Mouse (Mus musculus) lung, postnatal 0 days (tissue): ENCODE data around the gene Ell. TPM values are rescaled to one million over a fixed set of nuclear protein-coding genes. Genes with fewer than 3 reads are reported as not detected.

Experiments
- ATAC-seq: fragments of 200-750 bp; cut with Nextera tagmentation; 2 replicates; pipeline ENCODE4 v1.8.0; 2017; ENCODE audit warnings: moderate library complexity
- DNase-seq: peaks from one replicate; pipeline ENCODE4 v3.0.0-alpha.2; 2016; ENCODE audit warnings: low spot score
- H3K27ac ChIP-seq: fragments of 300-500 bp; sonication (generic); 2 replicates; pipeline ENCODE4 v1.5.1; 2014; ENCODE audit warnings: antibody characterized with exemption, mild to moderate bottlenecking, low read length, mixed read lengths
- H3K27me3 ChIP-seq: fragments of 300-500 bp; sonication (generic); replicated peaks from 2 replicates; pipeline ENCODE4 v1.6.1; 2014; ENCODE audit warnings: low read length, mixed read lengths; ENCODE audit not compliant: insufficient read depth
- H3K36me3 ChIP-seq: fragments of 300-500 bp; sonication (generic); 2 replicates; pipeline ENCODE4 v1.6.1; 2014; ENCODE audit warnings: low read length, mixed read lengths; ENCODE audit not compliant: insufficient read depth
- H3K4me1 ChIP-seq: fragments of 300-500 bp; sonication (generic); 2 replicates; pipeline ENCODE4 v1.6.1; 2014; ENCODE audit warnings: antibody characterized with exemption, low read depth, low read length, mixed read lengths; ENCODE audit not compliant: insufficient read depth
- H3K4me2 ChIP-seq: fragments of 300-500 bp; sonication (generic); replicated peaks from 2 replicates; pipeline ENCODE4 v1.6.1; 2014; ENCODE audit warnings: low read depth, mild to moderate bottlenecking, low read length, moderate library complexity, mixed read lengths
- H3K4me3 ChIP-seq: fragments of 300-500 bp; sonication (generic); 2 replicates; pipeline ENCODE4 v1.5.1; 2014; ENCODE audit warnings: low read depth, low read length
- H3K9ac ChIP-seq: fragments of 300-500 bp; sonication (generic); replicated peaks from 2 replicates; pipeline ENCODE4 v1.6.1; 2014; ENCODE audit warnings: low read depth, mild to moderate bottlenecking
- H3K9me3 ChIP-seq: fragments of 300-500 bp; sonication (generic); 2 replicates; pipeline ENCODE4 v1.6.1; 2016; ENCODE audit warnings: low read length, mixed read lengths
- CTCF ChIP-seq: IDR thresholded peaks from 2 replicates; pipeline ENCODE4 v1.5.1; 2016; ENCODE audit warnings: antibody characterized with exemption, mild to moderate bottlenecking
- EP300 ChIP-seq: IDR thresholded peaks from 2 replicates; pipeline ENCODE4 v1.6.1; 2016; ENCODE audit warnings: antibody characterized with exemption, mild to moderate bottlenecking, control low read depth
- WGBS: fragments of 180-500 bp; shearing (Covaris S2); extraction: QIAGEN DNeasy Blood & Tissue Kit; methylation state at CpG from one replicate; pipeline ENCODE4 v1.1.7; 2014; 5-methylcytosine and 5-hydroxymethylcytosine counted together
- polyA plus RNA-seq: library from polyadenylated mRNA; unstranded; fragments of >200 nt; fragmentation: Nextera tagmentation; extraction: Ambion mirVana; gene quantifications from 2 replicates; pipeline ENCODE4 v1.2.1, GENCODE M21; 2015

The Ell gene
- polyA plus RNA-seq, 1 experiment from 2014 or later = 13.0 TPM

DNA sequence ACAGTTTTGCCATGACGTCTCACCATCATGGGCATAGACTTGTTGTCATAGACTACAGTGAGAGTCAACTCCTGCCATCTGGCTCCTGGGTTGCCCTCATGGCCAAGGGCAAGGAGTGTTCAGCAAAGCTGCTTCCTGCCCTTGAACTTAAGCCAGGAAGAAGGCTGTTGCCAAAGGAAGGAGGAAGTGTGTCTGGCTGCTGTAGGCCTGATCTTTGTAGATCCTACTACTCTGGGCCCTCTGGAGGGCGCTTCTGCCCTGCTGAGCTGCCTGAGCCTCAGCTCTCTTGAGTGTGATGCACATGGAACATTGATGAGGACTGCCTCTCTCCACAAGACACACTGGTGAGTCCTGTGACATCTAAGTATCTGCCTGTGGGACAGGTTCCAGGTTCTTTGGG lies 20.8 kb downstream of the Ell start:
- Histone ChIP-seq H3K9me3 (no peaks in the 10 kb centered on the region), H3K36me3 (no peaks in the 10 kb centered on the region), H3K4me3 (no peak overlapping the region), H3K27ac (no peak overlapping the region), H3K4me2 (no peak overlapping the region), H3K9ac (no peak overlapping the region), H3K27me3 (no peaks in the 10 kb centered on the region), H3K4me1 (peaks cover 51% of the 10 kb centered on the region)
- 34% methylated on average over 2 of the region's 2 CpGs for WGBS
- DNase-seq = peak; percentile 82
- TF ChIP-seq CTCF (peak; percentile 70), EP300 (no peak)
- peak; percentile 43 for ATAC-seq

GRCm38 (mm10) chr8:70560564-70560963 lies 21.3 kb downstream of the Ell start:
- DNase-seq (no peak), ATAC-seq (no peak)
- TF ChIP-seq CTCF (no peak), EP300 (no peak)
- 55% methylated on average over 3 of the region's 3 CpGs for WGBS
- Histone ChIP-seq H3K36me3 (no peaks in the 10 kb centered on the region), H3K9ac (no peak overlapping the region), H3K4me1 (peaks cover 53% of the 10 kb centered on the region), H3K9me3 (no peaks in the 10 kb centered on the region), H3K27ac (no peak overlapping the region; the same call in 1 of the 2 replicates), H3K27me3 (no peaks in the 10 kb centered on the region), H3K4me2 (no peak overlapping the region), H3K4me3 (no peak overlapping the region)

DNA sequence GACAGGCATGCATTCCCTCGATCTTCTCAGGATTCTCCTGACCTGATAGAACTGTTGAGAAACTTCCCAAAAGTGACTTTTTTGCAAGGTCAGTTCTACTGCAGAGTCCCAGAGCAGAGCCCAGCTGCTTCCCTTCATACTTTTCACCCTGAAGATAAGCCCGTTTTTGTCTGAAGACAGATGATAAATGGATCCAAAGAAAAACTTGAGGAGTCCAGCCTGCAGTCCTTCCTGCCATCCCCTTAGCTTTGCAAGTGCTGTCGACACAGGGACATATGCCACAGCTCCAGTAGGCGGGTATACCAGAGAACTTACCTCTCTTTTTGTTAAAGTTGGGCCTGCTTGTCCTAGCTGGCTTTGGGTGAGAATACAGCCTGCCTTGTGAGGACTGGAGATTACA lies 22.1 kb downstream of the Ell start:
- DNase-seq = peak; percentile 40
- peak overlapping the region; percentile 39; the same call in 1 of the 2 replicates for H3K27ac ChIP-seq

DNA sequence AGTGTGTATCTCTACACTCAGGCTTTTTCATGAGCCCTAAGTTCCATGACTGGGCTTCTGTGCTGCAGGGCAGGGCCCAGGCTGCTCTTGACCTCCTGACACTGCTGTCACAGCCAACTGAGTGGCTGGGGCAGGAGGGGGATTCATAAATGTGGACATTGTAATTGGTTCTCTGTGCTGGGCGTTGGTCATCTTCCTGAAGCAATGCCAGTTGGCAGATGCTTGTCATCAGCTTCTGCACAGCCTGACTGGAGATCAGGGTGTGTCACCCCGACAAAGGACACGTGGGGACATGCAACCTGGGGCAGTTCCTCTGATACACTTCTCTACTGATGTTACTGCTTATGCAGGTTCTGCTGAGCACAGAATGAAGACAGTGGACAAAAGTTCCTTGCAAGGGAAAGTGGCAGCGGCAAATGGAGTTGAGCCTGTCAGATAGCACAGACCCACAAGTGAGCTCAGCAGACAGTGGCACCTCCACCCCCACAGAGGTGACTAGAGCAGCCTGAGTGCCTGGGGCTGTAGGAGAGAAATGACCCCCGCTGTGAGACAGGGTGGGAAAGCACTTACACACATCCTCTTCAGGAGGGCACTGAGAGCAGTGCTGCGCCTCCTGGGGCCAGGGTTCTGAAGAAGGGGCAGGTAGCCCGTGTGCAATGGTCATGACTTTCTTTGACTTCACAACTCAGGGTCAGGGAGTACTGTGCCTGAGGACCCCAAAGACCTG lies 22.7 kb downstream of the Ell start:
- Histone ChIP-seq H3K27me3 (no peaks in the 10 kb centered on the region), H3K9ac (no peak overlapping the region), H3K27ac (peak overlapping the region; percentile 39), H3K4me2 (no peak overlapping the region), H3K36me3 (no peaks in the 10 kb centered on the region), H3K4me1 (peaks cover 53% of the 10 kb centered on the region), H3K9me3 (no peaks in the 10 kb centered on the region), H3K4me3 (no peak overlapping the region)
- peak; percentile 80 for DNase-seq
- WGBS = 39% methylated on average over 7 of the region's 7 CpGs
- peak; percentile 53 for ATAC-seq
- 0 out of 2 replicates have a peak, but pooled peaks have one; percentile 32 for TF ChIP-seq EP300
- TF ChIP-seq CTCF = no peak

More for the DNA sequence above, 22.1 kb downstream of the Ell start:
- Histone ChIP-seq H3K36me3 (no peaks in the 10 kb centered on the region), H3K9me3 (no peaks in the 10 kb centered on the region), H3K4me2 (no peak overlapping the region), H3K27me3 (no peaks in the 10 kb centered on the region), H3K4me3 (no peak overlapping the region), H3K4me1 (peaks cover 53% of the 10 kb centered on the region), H3K9ac (no peak overlapping the region)
- 27% methylated on average over 4 of the region's 4 CpGs for WGBS
- TF ChIP-seq CTCF (no peak), EP300 (no peak)
- ATAC-seq = no peak

DNA sequence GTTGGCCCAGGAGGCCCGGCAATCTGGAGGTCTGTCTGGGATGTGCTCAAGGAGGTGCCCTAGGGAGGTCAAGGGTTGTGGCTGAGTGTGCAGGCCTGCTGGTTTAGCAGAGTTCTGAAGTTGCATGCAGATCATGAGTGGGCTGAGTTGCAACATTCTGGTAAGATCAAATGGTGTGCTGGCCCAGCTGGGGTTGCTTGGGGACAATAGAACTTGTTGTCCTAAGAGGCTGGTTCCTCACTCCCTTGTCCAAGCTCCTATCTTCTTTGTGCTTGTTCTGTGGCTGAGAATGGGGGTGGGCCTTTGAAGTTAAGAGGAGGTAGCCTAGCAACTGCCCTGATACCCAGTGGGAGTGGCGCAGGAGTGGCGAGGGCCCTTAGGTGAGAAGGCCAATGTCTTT lies 23.5 kb downstream of the Ell start:
- Histone ChIP-seq H3K27me3 (no peaks in the 10 kb centered on the region), H3K36me3 (no peaks in the 10 kb centered on the region), H3K4me2 (no peak overlapping the region), H3K27ac (no peak overlapping the region), H3K4me3 (no peak overlapping the region), H3K4me1 (peaks cover 51% of the 10 kb centered on the region), H3K9me3 (no peaks in the 10 kb centered on the region), H3K9ac (no peak overlapping the region)
- DNase-seq (peak; percentile 83), ATAC-seq (peak; percentile 71)
- TF ChIP-seq EP300 = peak; percentile 61
- TF ChIP-seq CTCF = no peak
- 63% methylated on average over 3 of the region's 3 CpGs for WGBS

DNA sequence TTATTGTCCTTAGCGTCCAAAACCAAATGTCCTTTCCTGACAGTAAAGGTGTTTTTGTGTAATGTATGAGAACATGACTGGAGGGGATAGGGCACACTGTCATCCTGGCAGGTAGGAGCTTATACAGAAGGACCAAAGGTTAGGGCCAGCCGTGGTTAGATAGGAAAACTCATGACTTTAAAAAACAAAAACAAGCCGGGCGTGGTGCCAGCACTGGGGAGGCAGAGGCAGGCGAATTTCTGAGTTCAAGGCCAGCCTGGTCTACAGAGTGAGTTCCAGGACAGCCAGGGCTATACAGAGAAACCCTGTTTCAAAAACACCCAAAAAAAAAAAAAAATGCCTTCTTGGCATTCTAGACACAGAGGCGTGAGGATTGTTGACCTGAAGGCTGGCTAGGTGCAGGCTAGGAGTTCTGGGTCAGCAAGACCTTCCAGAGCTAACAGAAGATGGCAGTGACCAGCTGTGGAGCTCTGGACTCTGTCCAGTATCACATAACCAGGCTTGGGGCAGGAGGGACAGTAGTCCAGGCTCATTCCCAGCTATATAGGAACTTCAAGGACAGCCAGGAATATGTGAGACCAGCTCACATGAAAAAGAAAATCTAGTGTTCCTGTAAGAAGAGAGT lies 24.6 kb downstream of the Ell start:
- WGBS = 76% methylated on average over 6 of the region's 6 CpGs
- no peak overlapping the region for H3K27ac ChIP-seq

More for the DNA sequence above, 24.6 kb downstream of the Ell start:
- TF ChIP-seq CTCF (no peak), EP300 (no peak)
- no peak for DNase-seq
- Histone ChIP-seq H3K9ac (no peak overlapping the region), H3K36me3 (no peaks in the 10 kb centered on the region), H3K4me2 (no peak overlapping the region), H3K4me1 (peaks cover 46% of the 10 kb centered on the region), H3K4me3 (no peak overlapping the region), H3K9me3 (no peaks in the 10 kb centered on the region), H3K27me3 (no peaks in the 10 kb centered on the region)
- ATAC-seq = no peak
